Mouse (Mus musculus) forebrain, embryonic 11.5 days (tissue): ENCODE results near the gene Cpne1. TPM values are rescaled to one million over a fixed set of nuclear protein-coding genes. Genes with fewer than 3 reads are reported as not detected.

Experiments
- ATAC-seq: fragments of 200-750 bp; cut with Nextera tagmentation; replicated peaks from 2 replicates; pipeline ENCODE4 v1.8.0; 2017; ENCODE audit warnings: moderate TSS enrichment; ENCODE audit not compliant: low FRiP score
- DNase-seq: peaks from one replicate; pipeline ENCODE4 v3.0.0-alpha.2; 2017; ENCODE audit warnings: low spot score
- H3K27ac ChIP-seq: fragments of 300-500 bp; sonication (generic); 2 replicates; pipeline ENCODE4 v1.5.1; 2014; ENCODE audit warnings: low read depth, low read length
- H3K27me3 ChIP-seq: fragments of 300-500 bp; sonication (generic); 2 replicates; pipeline ENCODE4 v1.6.1; 2014; ENCODE audit warnings: mild to moderate bottlenecking, low read length, mixed read lengths; ENCODE audit not compliant: control insufficient read depth, insufficient read depth
- H3K36me3 ChIP-seq: fragments of 300-500 bp; sonication (generic); 2 replicates; pipeline ENCODE4 v1.6.1; 2014; ENCODE audit warnings: mild to moderate bottlenecking, low read length, moderate library complexity, mixed read lengths; ENCODE audit not compliant: control insufficient read depth, insufficient read depth
- H3K4me1 ChIP-seq: fragments of 300-500 bp; sonication (generic); replicated peaks from 2 replicates; pipeline ENCODE4 v1.6.1; 2014; ENCODE audit warnings: low read length, mixed read lengths; ENCODE audit not compliant: control insufficient read depth, insufficient read depth
- H3K4me2 ChIP-seq: fragments of 300-500 bp; sonication (generic); 2 replicates; pipeline ENCODE4 v1.6.1; 2014; ENCODE audit warnings: low read depth, mild to moderate bottlenecking, low read length, moderate library complexity, mixed read lengths; ENCODE audit not compliant: severe bottlenecking
- H3K4me3 ChIP-seq: fragments of 300-500 bp; sonication (generic); 2 replicates; pipeline ENCODE4 v1.5.1; 2014; ENCODE audit warnings: low read depth, low read length
- H3K9ac ChIP-seq: fragments of 300-500 bp; sonication (generic); 2 replicates; pipeline ENCODE4 v1.6.1; 2014; ENCODE audit warnings: low read length
- H3K9me3 ChIP-seq: fragments of 300-500 bp; sonication (generic); 2 replicates; pipeline ENCODE4 v1.6.1; 2016; ENCODE audit warnings: low read length, mixed read lengths; ENCODE audit not compliant: control insufficient read depth
- WGBS: fragments of 180-500 bp; shearing (Covaris S2); extraction: QIAGEN DNeasy Blood & Tissue Kit; methylation state at CpG from one replicate; pipeline ENCODE4 v1.1.7; 2014; 5-methylcytosine and 5-hydroxymethylcytosine counted together
- polyA plus RNA-seq: library from polyadenylated mRNA; unstranded; fragments of >200 nt; fragmentation: Nextera tagmentation; extraction: Ambion mirVana; gene quantifications from 2 replicates; pipeline ENCODE4 v1.2.1, GENCODE M21; 2014

The Cpne1 gene
- 48.7 and 58.8 TPM in 2 replicates for polyA plus RNA-seq

DNA sequence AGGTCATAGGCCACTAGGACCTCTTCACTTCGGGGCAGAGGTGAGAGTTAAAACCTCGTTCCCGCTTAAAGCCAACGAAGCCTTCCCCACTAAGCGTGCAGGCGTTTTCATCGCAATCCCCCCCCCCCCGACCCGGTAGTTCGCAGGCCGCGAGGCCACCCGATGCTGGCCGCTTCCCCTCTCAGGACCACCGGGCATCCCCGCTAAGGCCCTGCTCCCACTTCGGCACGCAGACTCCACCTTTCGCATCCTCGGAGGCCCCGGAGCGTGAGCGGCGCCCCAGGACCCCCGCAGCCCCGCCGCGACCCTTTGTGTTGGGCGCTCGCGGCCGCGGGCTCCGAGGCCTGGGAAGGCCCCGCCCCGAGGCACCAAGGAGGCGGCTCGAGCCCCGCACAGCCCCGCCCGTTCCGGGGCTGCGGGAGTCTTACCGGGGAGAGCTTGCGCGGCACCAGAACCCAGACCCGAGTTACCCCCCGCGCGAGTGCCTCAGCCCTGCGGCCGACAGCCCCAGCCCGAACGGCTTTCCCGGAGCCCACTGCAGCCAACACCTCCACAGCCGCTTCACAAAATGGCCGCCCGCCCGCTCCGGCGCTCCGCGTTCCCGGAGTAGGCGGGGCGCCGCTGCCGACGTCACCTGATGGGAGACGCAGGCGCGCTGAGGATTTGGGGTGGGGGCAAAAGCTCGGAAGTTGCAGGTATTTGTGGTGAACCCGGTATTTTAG lies at the start of gene Cpne1, which contains the start of gene Rbm12:
Gene Cpne1, minus strand, starts transcription at position 608 of the 722 bp plus-strand sequence.
Gene Rbm12, minus strand, starts transcription at position 621 of the 722 bp plus-strand sequence.
- Histone ChIP-seq H3K4me1 (peaks cover 5% of the 10 kb centered on the region; the same call in 1 of the 2 replicates), H3K9me3 (no peaks in the 10 kb centered on the region), H3K36me3 (no peaks in the 10 kb centered on the region), H3K27ac (peak within 1 kb of the TSS; percentile 80), H3K27me3 (no peaks in the 10 kb centered on the region), H3K9ac (peak within 1 kb of the TSS; percentile 98), H3K4me2 (peak within 1 kb of the TSS; percentile 87), H3K4me3 (peak within 1 kb of the TSS; percentile 85)
- WGBS, result under 1% methylated on average over 74 of the region's 74 CpGs
- ATAC-seq (peak; percentile 93), DNase-seq (peak; percentile 97)

DNA sequence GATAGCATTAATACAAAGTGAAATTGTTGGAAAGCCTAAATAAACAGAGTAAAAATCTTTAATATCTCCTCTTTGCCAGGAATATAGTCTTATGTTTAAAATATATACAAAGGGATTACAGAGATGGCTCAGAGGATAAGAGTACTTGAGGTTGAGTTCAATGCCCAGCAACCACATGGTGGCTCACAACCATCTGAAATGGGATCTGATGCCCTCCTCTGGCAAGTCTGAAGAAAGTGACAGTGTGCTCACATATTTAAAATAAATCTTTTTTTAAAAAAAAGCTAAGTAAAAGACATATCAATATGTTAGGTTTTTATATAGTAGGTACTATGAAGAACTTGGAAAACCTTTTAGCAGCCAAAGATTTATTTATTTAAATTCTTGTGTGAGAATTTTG lies 39.8 kb upstream of the Cpne1 start:
- Histone ChIP-seq H3K27me3 (no peaks in the 10 kb centered on the region), H3K9ac (no peak overlapping the region), H3K9me3 (no peaks in the 10 kb centered on the region), H3K4me2 (no peak overlapping the region), H3K4me1 (no peaks in the 10 kb centered on the region), H3K27ac (no peak overlapping the region), H3K4me3 (no peak overlapping the region), H3K36me3 (peaks cover 11% of the 10 kb centered on the region)
- no peak for ATAC-seq
- DNase-seq, result no peak

GRCm38 (mm10) chr2:156147316-156147915 lies 35.7 kb upstream of the Cpne1 start:
- Histone ChIP-seq H3K4me1 (peaks cover 3% of the 10 kb centered on the region; the same call in 1 of the 2 replicates), H3K27ac (no peak overlapping the region), H3K9ac (no peak overlapping the region), H3K4me2 (no peak overlapping the region), H3K27me3 (no peaks in the 10 kb centered on the region), H3K36me3 (peaks cover 8% of the 10 kb centered on the region), H3K9me3 (no peaks in the 10 kb centered on the region), H3K4me3 (no peak overlapping the region)
- DNase-seq (no peak), ATAC-seq (no peak)
- WGBS, result 89% methylated on average over 3 of the region's 3 CpGs

DNA sequence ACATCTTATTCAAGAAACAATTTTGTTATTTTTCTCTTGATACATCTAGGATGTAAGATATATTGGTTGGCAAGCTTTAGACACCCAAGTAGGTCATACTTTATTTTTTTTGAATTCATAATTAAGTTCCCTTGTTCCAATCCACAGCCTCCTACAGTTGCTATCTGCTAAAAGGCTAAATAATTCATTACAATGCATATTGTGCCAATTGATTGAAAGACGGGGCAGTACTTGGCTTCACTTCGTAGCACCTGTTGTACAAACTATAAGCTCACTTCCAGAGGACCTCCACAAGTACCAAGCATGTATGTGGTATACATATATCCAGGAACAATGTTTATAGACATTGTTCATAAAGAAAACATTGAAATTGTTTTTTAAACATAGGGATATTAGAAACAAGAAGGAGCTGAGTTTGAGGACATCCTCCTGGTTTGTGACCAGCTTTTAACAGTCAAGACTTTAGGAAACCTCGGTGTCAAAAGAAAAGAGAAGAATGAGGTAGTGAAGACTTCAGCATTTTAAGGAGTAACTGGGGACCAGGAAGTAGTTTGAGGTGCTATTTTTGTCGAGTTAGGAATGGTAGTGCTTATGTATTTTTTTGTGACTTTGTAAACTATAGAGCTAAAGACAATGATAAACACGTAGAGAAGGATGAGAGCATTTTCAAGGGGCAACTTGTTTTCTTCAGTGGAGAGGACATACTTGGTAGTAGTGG lies 34.7 kb upstream of the Cpne1 start:
- H3K36me3 ChIP-seq, result peaks cover 8% of the 10 kb centered on the region
- no peak for DNase-seq

GRCm38 (mm10) chr2:156145486-156146130 lies 33.8 kb upstream of the Cpne1 start:
- DNase-seq, result no peak
- Histone ChIP-seq H3K9ac (no peak overlapping the region), H3K36me3 (peaks cover 8% of the 10 kb centered on the region), H3K4me3 (no peak overlapping the region), H3K4me2 (no peak overlapping the region), H3K27me3 (no peaks in the 10 kb centered on the region), H3K4me1 (peaks cover 3% of the 10 kb centered on the region; the same call in 1 of the 2 replicates), H3K9me3 (no peaks in the 10 kb centered on the region), H3K27ac (no peak overlapping the region)
- no peak for ATAC-seq
- 71% methylated on average over 11 of the region's 11 CpGs for WGBS

More for the DNA sequence above, 34.7 kb upstream of the Cpne1 start:
- Histone ChIP-seq H3K9ac (no peak overlapping the region), H3K4me1 (peaks cover 3% of the 10 kb centered on the region; the same call in 1 of the 2 replicates), H3K9me3 (no peaks in the 10 kb centered on the region), H3K27ac (no peak overlapping the region), H3K4me3 (no peak overlapping the region), H3K4me2 (no peak overlapping the region), H3K27me3 (no peaks in the 10 kb centered on the region)
- ATAC-seq, result no peak
- 78% methylated on average over 5 of the region's 5 CpGs for WGBS

GRCm38 (mm10) chr2:156143953-156144724 lies 32.4 kb upstream of the Cpne1 start, which contains the start of the genes Romo1 and Nfs1:
Romo1 (plus strand) TSS chr2:156144039.
Nfs1 (minus strand) TSS chr2:156144186.
- Histone ChIP-seq H3K4me1 (peaks cover 3% of the 10 kb centered on the region; the same call in 1 of the 2 replicates), H3K4me3 (peak within 1 kb of the TSS; percentile 77), H3K27ac (peak within 1 kb of the TSS; percentile 91), H3K9ac (peak within 1 kb of the TSS; percentile 82), H3K36me3 (peaks cover 5% of the 10 kb centered on the region; the same call in 1 of the 2 replicates), H3K27me3 (no peaks in the 10 kb centered on the region), H3K9me3 (no peaks in the 10 kb centered on the region), H3K4me2 (peak within 1 kb of the TSS; percentile 78)
- under 1% methylated on average over 70 of the region's 70 CpGs for WGBS
- DNase-seq (peak; percentile 98), ATAC-seq (peak; percentile 98)

GRCm38 (mm10) chr2:156143367-156143766 lies 31.6 kb upstream of the Cpne1 start:
- 3% methylated on average over 16 of the region's 16 CpGs for WGBS
- H3K4me3 ChIP-seq, result peak overlapping the region; percentile 77
- DNase-seq (no peak), ATAC-seq (no peak)
- peak overlapping the region; percentile 82 for H3K9ac ChIP-seq
- H3K4me2 ChIP-seq, result peak overlapping the region; percentile 78
- no peaks in the 10 kb centered on the region for H3K9me3 ChIP-seq
- peaks cover 5% of the 10 kb centered on the region; the same call in 1 of the 2 replicates for H3K36me3 ChIP-seq
- peak overlapping the region; percentile 91 for H3K27ac ChIP-seq
- peaks cover 3% of the 10 kb centered on the region; the same call in 1 of the 2 replicates for H3K4me1 ChIP-seq
- no peaks in the 10 kb centered on the region for H3K27me3 ChIP-seq
